Mouse (Mus musculus) E14TG2a.4 (cell line): ENCODE measurements at regions not wholly inside any gene's neighbourhood (a gene's known extent, or its start where the extent isn't known, plus 50 kb on each side); places are given as distances from the start of the nearest gene placed in this dataset.

ENCODE experiments used
- CTCF ChIP-seq: conservative IDR thresholded peaks from 2 replicates; pipeline ENCODE4 v1.5.1; 2014; ENCODE audit warnings: low read length
- POU5F1 ChIP-seq: IDR thresholded peaks from 2 replicates; pipeline ENCODE4 v1.6.1; 2014; ENCODE audit warnings: low read length, borderline replicate concordance

DNA sequence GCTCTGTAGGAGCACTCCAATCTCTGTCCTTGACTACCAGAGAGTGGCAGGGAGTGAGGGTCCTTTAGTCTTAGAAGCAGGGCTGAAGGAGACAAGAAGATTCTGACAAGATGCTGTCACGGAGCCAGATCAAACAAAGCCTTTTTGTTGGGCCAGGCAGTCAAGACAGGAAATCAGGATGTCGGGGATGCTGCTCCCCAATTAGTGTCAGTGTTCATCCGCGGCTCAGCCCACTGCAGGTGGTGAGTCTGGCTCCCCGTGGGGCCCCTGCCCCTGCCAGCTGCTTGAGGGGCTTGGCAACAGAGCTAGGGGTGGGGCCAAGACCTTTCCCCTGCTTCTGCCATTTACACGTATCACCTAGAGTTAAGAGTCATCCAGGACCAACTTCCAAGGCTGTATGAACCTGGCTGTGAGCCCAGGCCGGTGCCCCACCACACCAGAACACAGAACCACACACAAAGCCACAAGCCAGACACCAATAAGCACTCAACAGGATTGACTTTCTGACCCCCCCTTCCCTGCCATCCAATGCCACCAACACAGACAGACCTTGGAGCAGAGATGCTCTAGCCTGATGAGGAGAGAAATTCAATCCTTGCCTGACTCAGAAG, 137.5 kb downstream of the Cct6b start:
- TF ChIP-seq CTCF (no peak), POU5F1 (no peak)
